Mouse (Mus musculus) neural tube, embryonic 11.5 days (tissue): ENCODE data around the gene Krt83. TPM values are rescaled to one million over a fixed set of nuclear protein-coding genes. Genes with fewer than 3 reads are reported as not detected.

Experiments used
- polyA plus RNA-seq: library from polyadenylated mRNA; unstranded; fragments of >200 nt; fragmentation: Nextera tagmentation; extraction: Ambion mirVana; gene quantifications from 2 replicates; pipeline ENCODE4 v1.2.1, GENCODE M21; 2014

Gene Krt83
- polyA plus RNA-seq, 1 experiment from 2014 or later, result not detected

Other genes with a start within 250 kb of the Krt83 start
- gene Nr4a1, start 237.2 kb downstream of the Krt83 start, polyA plus RNA-seq, result 3.2 and 4.4 TPM in 2 replicates
- gene Atg101, start 207.2 kb downstream of the Krt83 start, polyA plus RNA-seq, result 69.5 and 74.4 TPM in 2 replicates
- 0.33 and 0.42 TPM in 2 replicates for gene 6030408B16Rik, start 198.3 kb downstream of the Krt83 start, polyA plus RNA-seq
- not detected in 2 replicates for gene Krt80, start 121.3 kb downstream of the Krt83 start, polyA plus RNA-seq
- gene Krt7, start 80.5 kb downstream of the Krt83 start, polyA plus RNA-seq, result 10.6 and 12.3 TPM in 2 replicates
- 0.41 TPM in 1 of 2 replicates, not detected in the other for gene Krt87, start 52.7 kb downstream of the Krt83 start, polyA plus RNA-seq
- not detected in 2 replicates for gene Krt88, start 43.8 kb downstream of the Krt83 start, polyA plus RNA-seq
- not detected in 2 replicates for gene Krt81, start 27.8 kb downstream of the Krt83 start, polyA plus RNA-seq
- gene Krt86, start 18.0 kb downstream of the Krt83 start, polyA plus RNA-seq, result not detected in 2 replicates
- gene Gm49425, start 25.7 kb upstream of the Krt83 start, polyA plus RNA-seq, result not detected in 2 replicates
- not detected in 2 replicates for gene Krt84, start 41.3 kb upstream of the Krt83 start, polyA plus RNA-seq
- gene Krt82, start 59.2 kb upstream of the Krt83 start, polyA plus RNA-seq, result not detected in 2 replicates
- 0.37 and 0.85 TPM in 2 replicates for gene Krt90, start 71.4 kb upstream of the Krt83 start, polyA plus RNA-seq
- gene Krt75, start 82.4 kb upstream of the Krt83 start, polyA plus RNA-seq, result not detected in 2 replicates
- gene Gm5414, start 136.7 kb upstream of the Krt83 start, polyA plus RNA-seq, result not detected in 2 replicates
- not detected in 2 replicates for gene Gm5478, start 155.9 kb upstream of the Krt83 start, polyA plus RNA-seq
- not detected in 2 replicates for gene Krt6b, start 188.8 kb upstream of the Krt83 start, polyA plus RNA-seq
- gene Krt6a, start 202.8 kb upstream of the Krt83 start, polyA plus RNA-seq, result 0.09 TPM in 1 of 2 replicates, not detected in the other
- 5.0 and 6.4 TPM in 2 replicates for gene Krt5, start 221.4 kb upstream of the Krt83 start, polyA plus RNA-seq